Mouse (Mus musculus): Measurements from ENCODE around the gene Ninj1.

Ninj1 gene

DNA sequence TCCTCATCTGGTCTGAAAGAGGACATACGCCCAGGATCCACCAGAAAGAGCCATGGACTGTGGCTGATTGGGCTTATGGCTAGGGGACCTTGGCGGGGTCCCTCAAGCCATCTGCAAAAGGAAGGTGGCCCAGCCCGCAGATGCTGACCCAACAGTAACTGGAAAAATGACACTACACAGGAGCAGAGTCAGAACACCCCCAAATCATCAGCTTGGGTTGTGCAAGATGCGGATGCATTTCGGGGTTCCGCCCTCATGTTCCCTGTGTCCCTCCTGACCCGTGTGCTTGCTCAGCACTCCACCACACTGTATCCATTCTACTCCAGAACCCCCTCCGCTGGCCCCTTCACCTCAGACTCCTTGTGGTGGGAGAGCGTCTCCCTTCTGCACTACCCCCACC, 11.4 kb downstream of the Ninj1 start:
- no peak for DNase-seq

DNA sequence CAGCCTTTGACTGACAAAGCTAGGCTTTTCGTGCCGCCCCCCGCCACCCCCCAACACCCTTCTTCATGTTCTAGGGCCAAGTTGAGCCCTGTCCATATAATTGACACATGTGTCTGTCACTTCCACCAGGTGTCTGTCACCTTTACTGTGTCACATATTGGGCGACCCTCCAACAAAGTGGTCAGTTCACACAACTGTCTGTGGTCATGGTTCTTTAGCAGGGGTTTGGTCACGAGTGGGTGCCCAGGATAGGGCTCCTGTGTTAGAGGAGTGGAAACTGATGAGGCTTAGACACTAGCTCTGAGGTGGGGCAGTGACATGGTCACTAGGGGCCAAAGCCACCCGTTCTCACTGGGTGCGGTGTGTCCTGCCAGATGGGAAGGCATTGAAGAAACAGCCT, 12.6 kb downstream of the Ninj1 start:
- no peak for DNase-seq

GRCm38 (mm10) chr13:49200688-49201087, 13.4 kb downstream of the Ninj1 start:
- no peak for DNase-seq

GRCm38 (mm10) chr13:49202556-49202955, 15.3 kb downstream of the Ninj1 start:
- no peak for DNase-seq

- peak; percentile 88 for DNase-seq
Measured at GRCm38 (mm10) chr13:49205381-49205998, 18.2 kb downstream of the Ninj1 start.

DNA sequence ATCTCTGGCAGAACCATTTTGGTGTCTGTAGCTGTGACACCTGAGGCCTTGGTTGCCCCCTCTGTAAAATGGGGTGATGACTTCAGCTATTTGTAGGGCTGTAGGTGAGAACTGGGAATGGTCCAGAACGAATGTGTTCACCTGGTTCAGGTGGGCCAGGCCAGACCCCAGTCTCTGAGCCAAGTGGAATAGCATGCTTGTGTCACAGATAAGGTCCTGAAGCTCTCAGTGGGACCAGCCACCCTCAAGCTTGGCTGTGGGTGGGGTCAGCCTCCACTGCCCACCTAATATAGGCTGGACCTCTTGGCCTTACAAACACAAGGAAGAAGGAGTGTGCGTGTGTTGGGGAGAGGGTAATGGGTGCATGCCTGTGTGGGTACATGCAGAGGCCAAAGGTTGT, 19.1 kb downstream of the Ninj1 start:
- no peak for DNase-seq

- no peak for DNase-seq
Measured at GRCm38 (mm10) chr13:49209306-49209705, 22.0 kb downstream of the Ninj1 start.

DNA sequence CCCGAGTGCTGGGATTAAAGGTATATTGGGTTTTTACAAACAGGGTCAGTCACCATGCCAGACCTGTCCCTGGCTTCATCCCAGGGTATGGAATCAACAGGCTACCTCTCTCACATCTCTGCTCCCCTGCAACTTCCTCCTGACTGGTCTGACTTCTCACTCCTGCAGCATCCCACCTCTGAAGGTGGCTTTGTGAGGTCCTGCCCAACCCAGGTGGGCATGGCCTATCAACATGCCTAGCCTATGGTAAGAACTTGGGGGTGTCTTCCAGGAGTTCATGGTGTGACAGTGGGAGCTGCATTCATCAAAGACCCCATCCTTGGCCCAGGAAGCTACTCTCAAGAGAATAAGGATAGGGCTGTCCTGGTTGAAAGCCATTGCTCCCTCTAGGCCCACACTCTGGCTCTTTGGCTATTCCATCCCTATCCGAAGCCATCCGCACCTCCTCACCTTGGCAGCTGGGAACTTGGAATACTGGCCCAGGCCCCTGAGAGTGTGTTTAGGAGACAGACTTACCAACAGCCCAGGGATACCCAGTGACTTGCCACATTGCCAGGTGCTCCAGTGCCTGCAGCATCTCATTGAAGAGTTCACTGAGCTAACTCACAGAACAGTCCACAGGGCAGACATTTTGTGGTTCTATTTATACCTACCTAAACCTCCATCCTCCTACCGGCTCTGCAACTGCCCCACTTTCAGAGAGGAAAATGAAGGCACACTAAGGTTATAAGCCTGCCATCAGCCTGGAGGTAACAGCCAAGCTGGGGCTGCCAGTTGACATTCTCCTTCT, 25.6 kb downstream of the Ninj1 start:
- DNase-seq = no peak

DNA sequence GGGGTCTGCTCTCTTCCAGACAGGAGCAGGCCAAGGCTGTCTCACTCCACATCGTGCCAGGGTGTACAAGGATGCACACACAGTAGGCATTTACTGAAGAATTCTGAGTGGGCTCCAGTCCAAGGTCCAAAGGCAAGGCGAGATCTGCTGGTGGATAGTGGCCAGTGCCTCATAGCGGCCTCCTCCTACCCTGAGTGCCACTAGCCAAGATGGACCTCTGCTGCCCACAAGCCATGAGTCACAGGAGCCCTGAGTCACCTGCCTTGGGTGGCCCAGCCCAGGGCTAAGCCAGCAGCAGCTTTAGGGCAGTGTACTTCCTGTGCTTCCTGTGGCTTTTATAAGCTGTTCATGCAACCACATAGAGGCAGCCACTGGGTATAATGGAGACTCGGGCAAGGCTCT, 26.2 kb downstream of the Ninj1 start:
- peak; percentile 57 for DNase-seq

- no peak for DNase-seq
Measured at GRCm38 (mm10) chr13:49214454-49214853, 27.2 kb downstream of the Ninj1 start.

GRCm38 (mm10) chr13:49215128-49215503, 27.8 kb downstream of the Ninj1 start:
- DNase-seq = no peak

GRCm38 (mm10) chr13:49215504-49216219, 28.4 kb downstream of the Ninj1 start, which contains the start of gene Card19:
TSS of gene Card19 (minus strand) at chr13:49216037.
- DNase-seq = peak; percentile 99

DNA sequence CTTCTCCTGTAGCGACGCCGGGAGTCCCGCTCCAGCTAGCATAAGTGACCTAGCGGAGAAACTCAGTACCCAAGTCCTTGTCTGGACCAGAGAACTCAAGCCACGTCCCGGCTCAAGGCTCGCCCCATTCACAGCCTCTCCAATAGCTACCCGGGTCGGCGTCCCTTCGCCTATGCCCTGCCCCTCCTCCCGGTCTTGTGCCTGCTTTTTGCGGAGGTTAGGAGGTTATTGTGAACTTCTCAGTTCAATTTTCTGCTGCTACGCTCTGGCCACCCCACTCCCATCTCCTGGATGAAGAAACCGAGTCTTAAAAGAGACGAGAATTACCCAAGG, 28.9 kb downstream of the Ninj1 start:
- DNase-seq = no peak

GRCm38 (mm10) chr13:49216808-49217561, 29.7 kb downstream of the Ninj1 start:
- no peak for DNase-seq

DNA sequence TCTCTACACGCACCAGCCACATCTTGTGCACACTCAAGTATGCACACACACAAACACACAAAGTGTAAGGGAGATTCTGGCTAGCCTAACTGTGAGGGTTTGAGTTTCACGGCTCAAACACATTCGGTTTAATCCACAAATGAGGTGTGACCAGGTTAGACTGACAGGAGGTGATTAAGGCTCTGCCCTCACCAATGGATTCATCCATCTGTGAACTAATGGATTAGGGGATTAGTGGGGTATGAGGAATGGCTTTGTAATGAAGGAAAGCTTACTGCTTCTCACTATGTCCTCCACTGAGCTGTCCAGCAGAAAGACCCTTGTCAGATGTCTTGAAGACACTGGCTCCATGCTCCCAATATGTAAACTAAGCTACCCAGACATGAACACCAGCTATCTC, 31.4 kb downstream of the Ninj1 start:
- DNase-seq = no peak

DNA sequence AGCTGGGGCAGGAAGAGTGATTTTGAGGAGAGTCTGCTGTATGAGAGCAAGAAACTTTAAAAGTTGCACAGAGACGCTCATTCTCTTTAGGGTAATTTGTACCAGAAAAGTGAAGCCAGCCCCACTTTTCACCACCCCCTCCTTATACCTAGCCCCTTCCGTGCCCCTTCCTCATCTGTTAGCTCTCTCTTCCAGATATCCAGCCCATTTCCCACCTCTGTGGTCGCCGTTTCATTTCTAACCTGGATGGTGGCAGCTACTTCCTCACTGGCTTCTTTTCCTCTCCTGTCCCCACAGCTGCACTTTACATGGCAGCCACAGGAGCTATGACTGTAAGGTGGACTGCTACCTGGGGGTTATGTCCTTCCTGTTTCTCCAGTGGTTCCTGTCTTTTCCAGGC, 32.1 kb downstream of the Ninj1 start:
- DNase-seq = no peak

DNA sequence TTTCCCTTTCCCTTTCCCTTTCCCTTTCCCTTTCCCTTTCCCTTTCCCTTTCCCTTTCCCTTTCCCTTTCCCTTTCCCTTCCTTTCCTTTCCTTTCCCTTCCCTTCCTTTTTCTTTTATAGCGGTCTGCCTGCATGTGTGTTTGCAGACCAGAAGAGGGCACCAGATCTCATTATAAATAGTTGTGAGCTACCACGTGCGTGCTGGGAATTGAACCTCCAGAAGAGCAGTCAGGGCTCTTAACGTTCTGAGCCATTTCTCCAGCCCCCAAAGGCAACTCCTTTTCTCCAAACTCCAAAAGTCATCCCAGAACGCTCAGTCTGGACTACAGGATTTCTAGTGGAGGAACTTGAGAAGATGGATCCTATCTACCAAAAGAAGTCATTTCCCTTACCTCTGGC, 33.6 kb downstream of the Ninj1 start:
- no peak for DNase-seq

DNA sequence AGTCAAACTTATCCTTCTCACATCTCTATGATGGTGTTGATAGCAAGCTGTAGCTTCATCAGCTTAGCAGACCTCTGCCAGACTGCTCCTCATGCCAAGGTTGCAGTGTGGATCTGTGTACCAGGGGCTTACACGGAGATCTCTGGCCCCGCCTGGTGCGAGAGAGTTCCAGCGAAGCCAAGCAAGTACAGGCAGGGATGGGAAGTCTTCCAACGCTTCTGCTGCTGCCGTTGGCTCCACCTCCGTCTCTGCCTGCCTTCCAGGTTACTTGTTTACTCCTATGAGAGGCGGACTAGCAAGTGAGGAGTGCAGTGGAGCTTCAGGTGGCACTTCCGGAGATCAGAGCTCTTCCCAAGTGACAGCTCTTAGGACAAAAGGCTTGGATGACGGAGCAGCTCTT, 37.0 kb downstream of the Ninj1 start:
- DNase-seq = no peak

- DNase-seq = no peak
Measured at GRCm38 (mm10) chr13:49224729-49225128, 37.4 kb downstream of the Ninj1 start.

DNA sequence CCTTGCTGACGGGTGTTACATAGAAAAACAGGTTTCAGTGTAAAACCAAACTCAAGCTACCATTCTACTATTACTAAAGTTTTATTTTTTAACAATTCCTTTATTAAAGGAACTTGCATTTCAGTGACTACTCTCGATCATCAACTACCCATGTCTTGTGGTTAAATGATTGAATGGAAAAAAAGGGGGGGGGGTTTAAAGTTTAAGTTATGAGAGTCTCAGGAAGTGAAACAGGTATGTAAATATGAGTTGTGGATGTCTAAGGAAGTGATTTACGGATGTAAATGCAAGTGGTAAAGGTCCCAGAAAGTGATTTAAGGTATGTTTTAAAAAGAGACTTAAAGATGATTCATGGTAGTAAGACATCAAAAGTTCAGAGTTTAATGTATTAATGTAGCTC, 37.9 kb downstream of the Ninj1 start:
- no peak for DNase-seq

- DNase-seq = no peak
Measured at GRCm38 (mm10) chr13:49225633-49226032, 38.3 kb downstream of the Ninj1 start.

- DNase-seq = no peak
Measured at GRCm38 (mm10) chr13:49233792-49234572, 46.7 kb downstream of the Ninj1 start.

GRCm38 (mm10) chr13:49234711-49235110, 47.4 kb downstream of the Ninj1 start:
- DNase-seq = no peak

All from lung, postnatal 10 days (tissue).